Mouse (Mus musculus) myocyte (in vitro differentiated cells): ENCODE measurements at regions not wholly inside any gene's neighbourhood (a gene's known extent, or its start where the extent isn't known, plus 50 kb on each side); places are given as distances from the start of the nearest gene placed in this dataset.

Experiments used
- CEBPB ChIP-seq: IDR thresholded peaks from 2 replicates; pipeline ENCODE4 v1.6.1; 2011; ENCODE audit warnings: mild to moderate bottlenecking, moderate library complexity; ENCODE audit not compliant: poor library complexity, insufficient read depth, severe bottlenecking
- E2F4 ChIP-seq: IDR thresholded peaks from one replicate; pipeline ENCODE4 v1.6.1; 2011; ENCODE audit warnings: mild to moderate bottlenecking, control low read depth, moderate library complexity; ENCODE audit not compliant: insufficient read depth
- MAX ChIP-seq: IDR thresholded peaks from one replicate; pipeline ENCODE4 v1.6.1; 2011; ENCODE audit warnings: low read depth, mild to moderate bottlenecking, control low read depth
- MYOD1 ChIP-seq, 3 experiments: IDR thresholded peaks; one replicate each; pipeline ENCODE4 v1.6.1; 2011; ENCODE audit warnings: control low read depth in 2 of 3, low read depth in 2 of 3, mild to moderate bottlenecking in 2 of 3, moderate library complexity in 1 of 3; ENCODE audit not compliant: insufficient read length in 2 of 3, control insufficient read depth in 1 of 3
- MYOG ChIP-seq, 3 experiments: IDR thresholded peaks; one replicate each; pipeline ENCODE4 v1.6.1; 2011; ENCODE audit warnings: control low read depth in 2 of 3, low read depth in 2 of 3, mild to moderate bottlenecking in 2 of 3; ENCODE audit not compliant: insufficient read length in 2 of 3, control insufficient read depth in 1 of 3, insufficient read depth in 1 of 3
- POLR2A ChIP-seq: IDR thresholded peaks from one replicate; pipeline ENCODE4 v1.6.1; 2011; ENCODE audit warnings: low read depth, mild to moderate bottlenecking, control low read depth, moderate library complexity; ENCODE audit not compliant: insufficient read length
- POLR2AphosphoS2 ChIP-seq: IDR thresholded peaks from one replicate; pipeline ENCODE4 v1.6.1; 2011; ENCODE audit warnings: low read depth, control low read depth; ENCODE audit not compliant: insufficient read length
- REST ChIP-seq: IDR thresholded peaks from one replicate; pipeline ENCODE4 v1.6.1; 2011; ENCODE audit warnings: mild to moderate bottlenecking, control low read depth, moderate library complexity; ENCODE audit not compliant: insufficient read depth, insufficient read length
- SRF ChIP-seq: IDR thresholded peaks from one replicate; pipeline ENCODE4 v1.6.1; 2011; ENCODE audit warnings: low read depth; ENCODE audit not compliant: control insufficient read depth, insufficient read length
- TCF12 ChIP-seq: IDR thresholded peaks from one replicate; pipeline ENCODE4 v1.6.1; 2011; ENCODE audit warnings: mild to moderate bottlenecking, control low read depth; ENCODE audit not compliant: poor library complexity, insufficient read depth, severe bottlenecking
- TCF3 ChIP-seq: IDR thresholded peaks from one replicate; pipeline ENCODE4 v1.6.1; 2011; ENCODE audit warnings: low read depth, control low read depth; ENCODE audit not compliant: insufficient read length
- USF1 ChIP-seq: IDR thresholded peaks from one replicate; pipeline ENCODE4 v1.6.1; 2011; ENCODE audit warnings: low read depth, mild to moderate bottlenecking, control low read depth, moderate library complexity

DNA sequence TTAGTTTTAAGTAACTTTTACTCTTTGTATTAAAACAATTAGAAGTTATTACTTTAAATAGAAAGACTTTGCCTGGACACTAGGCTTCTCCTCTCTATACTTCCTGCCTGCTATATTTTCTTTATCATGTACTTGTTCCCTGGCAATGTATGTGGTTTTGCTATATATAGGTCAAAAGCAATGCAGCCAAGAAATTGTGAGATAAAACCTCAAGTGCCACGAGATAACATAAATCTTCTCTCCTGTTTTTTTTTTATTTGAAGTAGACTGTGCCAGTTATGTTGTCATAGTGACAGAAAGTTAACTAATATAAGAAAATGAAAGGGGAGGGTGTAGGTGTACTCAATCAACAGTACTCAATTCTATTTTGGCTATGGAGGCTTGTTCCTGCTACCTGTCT lies 258.4 kb downstream of the Dmrta1 start:
- TF ChIP-seq POLR2A (no peak), POLR2AphosphoS2 (no peak), TCF12 (no peak), MYOD1 (IDR thresholded peaks at IDR 0.05; ENCODE audit: control insufficient read depth in 1 of 3, insufficient read length in 2 of 3, low read depth in 2 of 3) (no peak), E2F4 (no peak), USF1 (no peak), REST (no peak), CEBPB (no peak), MYOG (IDR thresholded peaks at IDR 0.05; ENCODE audit: control insufficient read depth in 1 of 3, insufficient read depth in 1 of 3, insufficient read length in 2 of 3, low read depth in 2 of 3) (no peak), MAX (no peak), TCF3 (no peak), SRF (no peak)
